In genomic region chr1:158633441-158633840, GRCm38 (mm10) we compare ENCODE assay signal across 21 mouse cellular contexts.
DNase-seq lines count a peak whose midpoint lies in the region; ATAC-seq lines count a peak whose summit lies in the region.
"Had no signal": no experiment of that assay in that cellular context is flagged by ENCODE, and none has a peak within 500 bp of the region (broad histone marks: within the 10 kb centered on the region; RNA-seq: fewer than 3 reads in every experiment).

No protein-coding gene starts in this region.

- no peak overlapping the region for H3K9ac ChIP-seq in kidney, embryonic 16.5 days (replicated peaks; ENCODE audit: low read length)
- H3K9ac ChIP-seq: embryonic facial prominence, embryonic 13.5 days; embryonic facial prominence, embryonic 15.5 days; forebrain, embryonic 12.5 days had no signal

- H3K4me2 ChIP-seq in kidney, embryonic 16.5 days (replicated peaks; ENCODE audit: low read depth, low read length): no peak overlapping the region
- H3K4me2 ChIP-seq: embryonic facial prominence, embryonic 13.5 days; embryonic facial prominence, embryonic 15.5 days; forebrain, embryonic 12.5 days had no signal

- ATAC-seq in kidney, embryonic 16.5 days (ENCODE audit: low FRiP score, low TSS enrichment): 0 out of 2 replicates have a peak, but pooled peaks have one; percentile 63
- ATAC-seq: forebrain, embryonic 14.5 days; forebrain, embryonic 16.5 days had no signal

- no peak overlapping the region for H3K4me3 ChIP-seq in kidney, embryonic 16.5 days (ENCODE audit: low read length)
- H3K4me3 ChIP-seq: embryonic facial prominence, embryonic 13.5 days; embryonic facial prominence, embryonic 15.5 days; erythroblast, embryonic 14.5 days; forebrain, embryonic 10.5 days; forebrain, embryonic 12.5 days had no signal

- DNase-seq in kidney, adult 9 months: peak; percentile 7
- no peak for DNase-seq in kidney, postnatal 25 days
- DNase-seq in kidney, postnatal 36 days: no peak
- DNase-seq: adrenal gland, adult 2 months; adrenal gland, postnatal 10 days; adrenal gland, postnatal 25 days; cerebellum, adult 11 months; cerebellum, adult 18-20 months; cerebellum, adult 8-10 months; cerebellum, adult 9-11 months; cerebellum, postnatal 14 days; cerebellum, postnatal 36 days; embryo, embryonic 11 days had no signal

- WGBS in kidney, embryonic 16.5 days: 24% methylated on average over 2 of the region's 2 CpGs

- H3K27ac ChIP-seq in kidney, embryonic 16.5 days (ENCODE audit: low read length): no peak overlapping the region
- H3K27ac ChIP-seq: embryonic facial prominence, embryonic 13.5 days; embryonic facial prominence, embryonic 15.5 days; forebrain, embryonic 10.5 days; forebrain, embryonic 12.5 days had no signal

- H3K9me3 ChIP-seq in kidney, embryonic 16.5 days (ENCODE audit: low read length): no peaks in the 10 kb centered on the region
- H3K9me3 ChIP-seq: embryonic facial prominence, embryonic 13.5 days; embryonic facial prominence, embryonic 15.5 days; forebrain, embryonic 10.5 days; forebrain, embryonic 12.5 days had no signal

- H3K4me1 ChIP-seq in kidney, embryonic 16.5 days (ENCODE audit: insufficient read depth, low read length): no peaks in the 10 kb centered on the region
- H3K4me1 ChIP-seq: embryonic facial prominence, embryonic 13.5 days; embryonic facial prominence, embryonic 15.5 days; forebrain, embryonic 10.5 days; forebrain, embryonic 12.5 days had no signal

- H3K27me3 ChIP-seq in kidney, embryonic 16.5 days (ENCODE audit: insufficient read depth, low read length): no peaks in the 10 kb centered on the region
- H3K27me3 ChIP-seq: embryonic facial prominence, embryonic 13.5 days; embryonic facial prominence, embryonic 15.5 days; forebrain, embryonic 12.5 days had no signal

- no peaks in the 10 kb centered on the region for H3K36me3 ChIP-seq in kidney, embryonic 16.5 days (ENCODE audit: insufficient read depth, low read length)
- H3K36me3 ChIP-seq: embryonic facial prominence, embryonic 13.5 days; embryonic facial prominence, embryonic 15.5 days; forebrain, embryonic 10.5 days; forebrain, embryonic 12.5 days had no signal
